Mouse (Mus musculus): Measurements from ENCODE around the gene Morf4l2. TPM values are rescaled to one million over a fixed set of nuclear protein-coding genes. Genes with fewer than 3 reads are reported as not detected.

The Morf4l2 gene
- polyA plus RNA-seq, 1 experiment from 2014 or later = 335 TPM

DNA sequence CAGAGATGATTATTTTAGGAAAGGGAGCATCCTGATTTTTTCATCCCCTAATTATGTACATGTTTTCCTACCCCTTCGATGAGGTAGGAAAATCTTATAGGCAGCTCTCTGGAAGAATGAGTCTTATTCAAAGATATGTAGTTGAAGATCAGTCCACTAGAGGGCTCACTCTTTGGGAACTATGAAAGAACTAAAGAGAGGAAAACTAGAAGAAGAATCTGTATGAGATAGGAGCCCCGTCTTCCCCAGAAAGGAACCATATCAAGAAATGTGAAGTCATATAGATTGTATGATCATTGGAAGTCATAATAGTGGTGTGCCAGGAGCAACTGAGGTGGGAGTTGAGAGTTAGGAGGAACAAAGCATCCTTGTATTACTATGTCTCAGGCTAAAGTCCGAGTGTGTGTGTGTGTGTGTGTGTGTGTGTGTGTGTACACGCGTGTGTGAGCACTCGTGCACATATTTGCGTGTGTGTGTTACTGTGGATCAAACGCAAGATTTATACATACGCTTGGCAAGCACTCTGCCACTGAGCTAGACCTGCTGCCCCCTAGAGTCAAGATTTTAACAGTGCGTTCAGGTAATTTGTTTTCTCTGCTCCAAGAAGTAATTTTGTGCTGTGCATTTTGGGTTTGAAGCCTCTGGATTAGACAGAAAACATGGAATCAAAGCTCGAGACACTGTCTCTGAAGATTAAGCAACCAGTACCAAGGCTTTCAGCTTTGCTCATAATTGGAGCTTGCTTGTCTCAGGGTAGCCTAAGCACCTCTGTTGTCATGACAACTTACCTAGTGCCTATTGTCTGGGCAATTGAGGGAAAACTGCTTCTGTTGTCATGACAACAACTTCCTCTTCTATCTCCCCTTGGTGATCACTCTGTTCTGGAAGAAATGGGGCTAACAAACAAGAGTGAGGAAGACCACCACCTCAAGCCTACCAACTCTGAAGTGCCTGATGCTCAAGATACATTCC, 17.9 kb upstream of the Morf4l2 start:
- Histone ChIP-seq H3K36me3 (ENCODE audit: control insufficient read depth, insufficient read depth, low read length) (no peaks in the 10 kb centered on the region), H3K4me1 (replicated peaks; ENCODE audit: control insufficient read depth, insufficient read depth) (no peaks in the 10 kb centered on the region), H3K4me2 (replicated peaks; ENCODE audit: low read depth) (no peak overlapping the region), H3K27me3 (ENCODE audit: control insufficient read depth, insufficient read depth, low read length) (no peaks in the 10 kb centered on the region), H3K4me3 (ENCODE audit: low read depth, low read length) (no peak overlapping the region), H3K27ac (replicated peaks) (no peak overlapping the region), H3K9me3 (ENCODE audit: control insufficient read depth, low read length) (no peaks in the 10 kb centered on the region), H3K9ac (ENCODE audit: low read length) (no peak overlapping the region)
- TF ChIP-seq CTCF (IDR thresholded peaks at IDR 0.05; ENCODE audit: low read depth) = peak; percentile 66
- TF ChIP-seq EP300 (optimal IDR thresholded peaks at IDR 0.05) = no peak
- DNase-seq (ENCODE audit: low spot score) (no peak), ATAC-seq (ENCODE audit: low FRiP score, low TSS enrichment) (no peak)
- 65% methylated on average over 11 of the region's 11 CpGs for WGBS

DNA sequence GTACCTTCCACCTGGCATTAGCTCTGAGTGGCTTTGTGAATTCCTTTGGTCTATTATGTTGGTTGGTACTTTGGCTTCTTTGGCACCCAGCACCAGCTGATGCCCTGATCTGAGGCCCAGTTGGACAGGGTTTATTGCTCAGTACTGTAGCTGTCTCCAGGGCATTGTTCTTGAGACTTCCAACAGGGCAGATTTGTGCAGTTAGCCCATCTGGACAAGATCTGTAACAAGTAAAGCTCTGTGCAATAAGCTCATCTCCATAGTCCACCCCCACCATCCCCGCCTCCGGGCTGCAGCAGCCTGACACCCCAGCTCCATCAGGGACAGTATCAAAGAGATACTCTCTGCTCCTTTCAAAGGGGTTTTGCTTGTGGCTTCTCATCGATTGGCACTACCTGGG, 12.0 kb upstream of the Morf4l2 start:
- no peak for DNase-seq (ENCODE audit: low spot score)
- H3K9me3 ChIP-seq (ENCODE audit: control insufficient read depth, low read length) = no peaks in the 10 kb centered on the region
- WGBS = 94% methylated on average over 3 of the region's 3 CpGs

DNA sequence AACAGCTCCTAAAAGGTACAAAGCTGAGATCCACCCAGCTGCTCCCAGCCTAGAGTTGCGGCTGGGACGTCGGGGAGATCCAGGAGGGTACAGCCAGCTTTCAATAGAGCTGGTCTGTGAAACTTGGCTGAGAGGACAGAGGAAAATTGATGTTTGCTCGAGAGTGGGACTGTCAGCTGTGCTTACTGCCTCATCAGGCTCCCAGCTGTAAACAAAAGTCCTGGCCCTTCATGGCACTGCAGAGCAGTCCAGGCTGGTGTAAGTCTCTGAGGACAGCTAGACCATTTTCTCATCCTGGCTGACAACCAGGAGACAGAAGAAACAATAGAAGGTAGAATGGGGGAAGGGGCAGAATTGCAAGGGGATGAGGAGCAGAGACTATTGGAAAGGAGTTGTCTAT, 5.8 kb upstream of the Morf4l2 start:
- no peaks in the 10 kb centered on the region for H3K9me3 ChIP-seq (ENCODE audit: control insufficient read depth, low read length)
- no peak overlapping the region for H3K4me3 ChIP-seq (ENCODE audit: low read depth, low read length)
- TF ChIP-seq CTCF (IDR thresholded peaks at IDR 0.05; ENCODE audit: low read depth) = no peak
- TF ChIP-seq EP300 (optimal IDR thresholded peaks at IDR 0.05) = no peak
- H3K4me1 ChIP-seq (replicated peaks; ENCODE audit: control insufficient read depth, insufficient read depth) = no peaks in the 10 kb centered on the region
- WGBS = 56% methylated on average over 4 of the region's 4 CpGs
- DNase-seq (ENCODE audit: low spot score) = no peak
- no peak overlapping the region for H3K4me2 ChIP-seq (replicated peaks; ENCODE audit: low read depth)
- no peak overlapping the region for H3K9ac ChIP-seq (ENCODE audit: low read length)
- no peak for ATAC-seq (ENCODE audit: low FRiP score, low TSS enrichment)
- H3K27ac ChIP-seq (replicated peaks) = no peak overlapping the region
- H3K27me3 ChIP-seq (ENCODE audit: control insufficient read depth, insufficient read depth, low read length) = no peaks in the 10 kb centered on the region
- no peaks in the 10 kb centered on the region for H3K36me3 ChIP-seq (ENCODE audit: control insufficient read depth, insufficient read depth, low read length)

More for the DNA sequence above, 12.0 kb upstream of the Morf4l2 start:
- H3K27ac ChIP-seq (replicated peaks) = no peak overlapping the region
- no peak overlapping the region for H3K4me2 ChIP-seq (replicated peaks; ENCODE audit: low read depth)
- H3K27me3 ChIP-seq (ENCODE audit: control insufficient read depth, insufficient read depth, low read length) = no peaks in the 10 kb centered on the region
- no peak overlapping the region for H3K9ac ChIP-seq (ENCODE audit: low read length)
- no peaks in the 10 kb centered on the region for H3K4me1 ChIP-seq (replicated peaks; ENCODE audit: control insufficient read depth, insufficient read depth)
- no peaks in the 10 kb centered on the region for H3K36me3 ChIP-seq (ENCODE audit: control insufficient read depth, insufficient read depth, low read length)
- H3K4me3 ChIP-seq (ENCODE audit: low read depth, low read length) = no peak overlapping the region
- no peak for TF ChIP-seq CTCF (IDR thresholded peaks at IDR 0.05; ENCODE audit: low read depth)
- TF ChIP-seq EP300 (optimal IDR thresholded peaks at IDR 0.05) = no peak
- no peak for ATAC-seq (ENCODE audit: low FRiP score, low TSS enrichment)

DNA sequence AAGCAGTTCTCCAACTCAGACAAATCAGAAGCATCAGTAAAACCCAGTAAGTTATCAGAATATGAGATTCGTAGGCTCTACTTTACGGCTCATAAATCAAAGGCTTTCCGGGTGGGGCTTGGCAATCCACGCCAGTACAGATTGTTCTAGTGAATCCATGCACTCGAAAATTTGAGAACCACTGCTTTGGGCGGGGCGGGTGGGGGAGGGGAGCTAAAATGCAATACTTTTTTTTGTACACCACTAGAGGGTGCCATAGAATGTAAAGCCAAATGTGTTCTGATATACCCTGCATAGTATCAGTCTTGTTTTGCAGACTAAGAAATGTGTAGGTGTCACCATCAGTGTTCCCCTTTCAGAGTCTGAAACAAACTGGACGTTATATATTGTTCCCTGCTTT, 1.2 kb upstream of the Morf4l2 start:
- no peaks in the 10 kb centered on the region for H3K36me3 ChIP-seq (ENCODE audit: control insufficient read depth, insufficient read depth, low read length)
- no peak overlapping the region for H3K4me3 ChIP-seq (ENCODE audit: low read depth, low read length)
- WGBS = 57% methylated on average over 8 of the region's 8 CpGs
- ATAC-seq (ENCODE audit: low FRiP score, low TSS enrichment) (no peak), DNase-seq (ENCODE audit: low spot score) (peak; percentile 26)
- no peak overlapping the region for H3K9ac ChIP-seq (ENCODE audit: low read length)
- no peaks in the 10 kb centered on the region for H3K9me3 ChIP-seq (ENCODE audit: control insufficient read depth, low read length)
- no peak overlapping the region for H3K27ac ChIP-seq (replicated peaks)
- H3K27me3 ChIP-seq (ENCODE audit: control insufficient read depth, insufficient read depth, low read length) = no peaks in the 10 kb centered on the region
- no peak for TF ChIP-seq EP300 (optimal IDR thresholded peaks at IDR 0.05)
- TF ChIP-seq CTCF (IDR thresholded peaks at IDR 0.05; ENCODE audit: low read depth) = peak; percentile 57
- H3K4me1 ChIP-seq (replicated peaks; ENCODE audit: control insufficient read depth, insufficient read depth) = no peaks in the 10 kb centered on the region
- H3K4me2 ChIP-seq (replicated peaks; ENCODE audit: low read depth) = no peak overlapping the region

DNA sequence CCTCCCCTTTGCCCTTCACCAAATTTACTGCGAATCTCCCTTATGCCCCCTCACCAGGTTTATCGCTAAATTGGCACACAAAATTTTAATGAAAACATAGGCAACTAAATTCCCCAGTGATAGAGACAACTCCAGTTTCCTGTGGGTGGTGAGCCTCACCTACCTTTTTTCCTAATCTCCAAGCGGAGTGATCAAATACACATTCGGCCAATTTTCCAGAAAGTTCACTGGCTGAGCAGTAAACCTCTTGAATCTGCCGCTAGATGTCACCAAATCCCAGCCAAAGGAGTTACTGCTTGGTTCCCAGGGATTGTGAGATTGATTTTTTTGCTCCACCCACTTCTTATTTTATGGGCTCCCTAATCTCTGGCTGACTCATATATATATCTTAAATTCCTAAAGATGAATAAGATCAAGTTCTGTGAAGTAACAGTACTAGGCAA, 808 bp downstream of the Morf4l2 start:
- whole genome bisulfite sequencing = 31% methylated on average over 5 of the region's 5 CpGs

DNA sequence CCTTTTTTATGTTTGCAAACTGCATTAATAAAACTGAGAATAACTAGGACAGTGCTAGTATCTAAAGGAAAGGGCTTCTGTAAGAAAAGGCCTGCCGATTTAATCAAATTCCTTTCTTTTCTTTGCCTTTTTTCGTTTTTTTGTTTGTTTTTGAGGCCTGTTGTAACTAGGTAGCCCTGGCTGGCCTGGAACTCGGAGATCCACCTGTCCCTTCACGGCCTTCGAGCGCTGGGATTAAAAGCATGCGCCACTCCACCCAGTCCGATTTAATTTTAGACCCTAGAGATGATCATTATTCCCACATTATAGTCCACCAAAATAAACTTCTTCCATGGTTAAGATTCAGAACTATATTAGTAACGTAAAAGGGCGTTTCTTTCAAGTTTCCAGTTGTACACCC, 1.2 kb downstream of the Morf4l2 start:
- Histone ChIP-seq H3K4me1 (replicated peaks; ENCODE audit: control insufficient read depth, insufficient read depth) (no peaks in the 10 kb centered on the region), H3K27me3 (ENCODE audit: control insufficient read depth, insufficient read depth, low read length) (no peaks in the 10 kb centered on the region), H3K4me2 (replicated peaks; ENCODE audit: low read depth) (peak overlapping the region; percentile 46), H3K27ac (replicated peaks) (peak overlapping the region; percentile 92), H3K36me3 (ENCODE audit: control insufficient read depth, insufficient read depth, low read length) (0 out of 2 replicates have a peak, but pooled peaks cover 2% of the 10 kb centered on the region), H3K9me3 (ENCODE audit: control insufficient read depth, low read length) (no peaks in the 10 kb centered on the region), H3K4me3 (ENCODE audit: low read depth, low read length) (peak overlapping the region; percentile 32), H3K9ac (ENCODE audit: low read length) (peak overlapping the region; percentile 53)
- TF ChIP-seq EP300 (optimal IDR thresholded peaks at IDR 0.05) (no peak), CTCF (IDR thresholded peaks at IDR 0.05; ENCODE audit: low read depth) (no peak)
- DNase-seq (ENCODE audit: low spot score) = peak; percentile 17
- WGBS = 22% methylated on average over 10 of the region's 10 CpGs
- ATAC-seq (ENCODE audit: low FRiP score, low TSS enrichment) = no peak

More for the DNA sequence above, 808 bp downstream of the Morf4l2 start:
- TF ChIP-seq EP300 (optimal IDR thresholded peaks at IDR 0.05) (no peak), CTCF (IDR thresholded peaks at IDR 0.05; ENCODE audit: low read depth) (peak; percentile 79)
- peak overlapping the region; percentile 32 for H3K4me3 ChIP-seq (ENCODE audit: low read depth, low read length)
- H3K36me3 ChIP-seq (ENCODE audit: control insufficient read depth, insufficient read depth, low read length) = 0 out of 2 replicates have a peak, but pooled peaks cover 2% of the 10 kb centered on the region
- H3K4me2 ChIP-seq (replicated peaks; ENCODE audit: low read depth) = peak overlapping the region; percentile 46
- peak overlapping the region; percentile 53 for H3K9ac ChIP-seq (ENCODE audit: low read length)
- DNase-seq (ENCODE audit: low spot score) (peak; percentile 61), ATAC-seq (ENCODE audit: low FRiP score, low TSS enrichment) (no peak)
- H3K27ac ChIP-seq (replicated peaks) = peak overlapping the region; percentile 92
- H3K9me3 ChIP-seq (ENCODE audit: control insufficient read depth, low read length) = no peaks in the 10 kb centered on the region
- H3K4me1 ChIP-seq (replicated peaks; ENCODE audit: control insufficient read depth, insufficient read depth) = no peaks in the 10 kb centered on the region
- no peaks in the 10 kb centered on the region for H3K27me3 ChIP-seq (ENCODE audit: control insufficient read depth, insufficient read depth, low read length)
